Mouse (Mus musculus): Measurements from ENCODE around the gene Atp5mpl. TPM values are rescaled to one million over a fixed set of nuclear protein-coding genes. Genes with fewer than 3 reads are reported as not detected.

Gene Atp5mpl
- total and polyA plus RNA-seq, 3 experiments: 224 to 1,158 (median 461) TPM

- no peak for TF ChIP-seq POLR2AphosphoS5 (IDR thresholded peaks at IDR 0.05; ENCODE audit: borderline replicate concordance, low read depth, low read length)
- no peak for TF ChIP-seq MXI1 (IDR thresholded peaks at IDR 0.05; ENCODE audit: low read depth, low read length)
- no peak for TF ChIP-seq ELF1 (IDR thresholded peaks at IDR 0.05; ENCODE audit: low read depth, low read length)
- no peak for TF ChIP-seq KAT2A (conservative IDR thresholded peaks at IDR 0.05; ENCODE audit: low read depth, low read length)
- no peak for TF ChIP-seq ZNF384 (IDR thresholded peaks at IDR 0.05; ENCODE audit: low read depth, low read length)
- TF ChIP-seq MYC (IDR thresholded peaks at IDR 0.05; ENCODE audit: low read depth, low read length): no peak
- TF ChIP-seq ZKSCAN1 (IDR thresholded peaks at IDR 0.05; ENCODE audit: low read depth, low read length): no peak
- no peak for TF ChIP-seq NELFE (IDR thresholded peaks at IDR 0.05; ENCODE audit: low read depth, low read length)
- no peak for DNase-seq (ENCODE audit: low read depth, low spot score)
- Histone ChIP-seq H3K27ac (ENCODE audit: control insufficient read depth, low read depth, low read length) (no peak overlapping the region), H3K36me3 (ENCODE audit: control insufficient read depth in 1 of 2, insufficient read depth in 2 of 2, low read length in 2 of 2) (peaks cover 0 to 12% of the 10 kb centered on the region in 2 experiments; a peak in 2 of 4 replicates), H3K4me3 (ENCODE audit: control insufficient read depth in 1 of 2, insufficient read depth in 1 of 2, low read depth in 2 of 2, low read length in 2 of 2) (no peak overlapping the region), H3K9ac (ENCODE audit: control insufficient read depth, low read depth, low read length, poor library complexity, severe bottlenecking) (no peak overlapping the region), H3K9me3 (replicated peaks; ENCODE audit: insufficient read depth, low read length) (no peaks in the 10 kb centered on the region), H3K27me3 (ENCODE audit: control insufficient read depth in 1 of 2, insufficient read depth in 2 of 2, low read length in 2 of 2) (no peaks in the 10 kb centered on the region), H3K4me1 (ENCODE audit: control insufficient read depth in 1 of 2, insufficient read depth in 2 of 2, low read length in 2 of 2) (peaks cover 0 to 3% of the 10 kb centered on the region in 2 experiments; a peak in 1 of 4 replicates), H3K79me2 (ENCODE audit: control insufficient read depth, insufficient read depth, low read length, poor library complexity) (no peaks in the 10 kb centered on the region)
These were observed 10.6 kb downstream of the Atp5mpl start for GRCm38 (mm10) chr12:111956173-111956572.

GRCm38 (mm10) chr12:111951701-111952100 lies 15.1 kb downstream of the Atp5mpl start:
- TF ChIP-seq ZKSCAN1 (IDR thresholded peaks at IDR 0.05; ENCODE audit: low read depth, low read length) (no peak), JUND (IDR thresholded peaks at IDR 0.05; ENCODE audit: low read depth, low read length) (no peak), EP300 (IDR thresholded peaks at IDR 0.05; ENCODE audit: low read depth in 1 of 2, low read length in 2 of 2) (no peak), RCOR1 (IDR thresholded peaks at IDR 0.05; ENCODE audit: low read depth, low read length) (no peak), MXI1 (IDR thresholded peaks at IDR 0.05; ENCODE audit: low read depth, low read length) (no peak), KAT2A (conservative IDR thresholded peaks at IDR 0.05; ENCODE audit: low read depth, low read length) (no peak), BHLHE40 (IDR thresholded peaks at IDR 0.05; ENCODE audit: borderline replicate concordance, low read depth, low read length) (no peak), E2F4 (IDR thresholded peaks at IDR 0.05; ENCODE audit: borderline replicate concordance, low read depth, low read length) (no peak), ELF1 (IDR thresholded peaks at IDR 0.05; ENCODE audit: low read depth, low read length) (no peak), TBP (IDR thresholded peaks at IDR 0.05; ENCODE audit: low read depth, low read length) (no peak), MYC (IDR thresholded peaks at IDR 0.05; ENCODE audit: low read depth, low read length) (no peak), RAD21 (IDR thresholded peaks at IDR 0.05; ENCODE audit: low read depth, low read length) (no peak), ZC3H11A (IDR thresholded peaks at IDR 0.05; ENCODE audit: low read depth, low read length) (no peak), ETS1 (IDR thresholded peaks at IDR 0.05; ENCODE audit: low read depth, low read length) (no peak), UBTF (IDR thresholded peaks at IDR 0.05; ENCODE audit: borderline replicate concordance, insufficient read depth, low read depth, low read length) (no peak), TCF12 (IDR thresholded peaks at IDR 0.05; ENCODE audit: low read depth, low read length) (no peak), ZMIZ1 (IDR thresholded peaks at IDR 0.05; ENCODE audit: low read depth, low read length) (no peak)
- no peak overlapping the region for H3K4me3 ChIP-seq (ENCODE audit: control insufficient read depth in 1 of 2, insufficient read depth in 1 of 2, low read depth in 2 of 2, low read length in 2 of 2)
- no peak overlapping the region for H3K9ac ChIP-seq (ENCODE audit: control insufficient read depth, low read depth, low read length, poor library complexity, severe bottlenecking)
- peaks cover 0 to 5% of the 10 kb centered on the region in 2 experiments; a peak in 2 of 4 replicates for H3K4me1 ChIP-seq (ENCODE audit: control insufficient read depth in 1 of 2, insufficient read depth in 2 of 2, low read length in 2 of 2)
- H3K9me3 ChIP-seq (replicated peaks; ENCODE audit: insufficient read depth, low read length): no peaks in the 10 kb centered on the region
- no peak for DNase-seq (ENCODE audit: low read depth, low spot score)
- H3K79me2 ChIP-seq (ENCODE audit: control insufficient read depth, insufficient read depth, low read length, poor library complexity): no peaks in the 10 kb centered on the region
- H3K27ac ChIP-seq (ENCODE audit: control insufficient read depth, low read depth, low read length): no peak overlapping the region
- H3K36me3 ChIP-seq (ENCODE audit: control insufficient read depth in 1 of 2, insufficient read depth in 2 of 2, low read length in 2 of 2): no peaks in the 10 kb centered on the region; a peak in 1 of 4 replicates
- no peaks in the 10 kb centered on the region for H3K27me3 ChIP-seq (ENCODE audit: control insufficient read depth in 1 of 2, insufficient read depth in 2 of 2, low read length in 2 of 2)

Data from MEL (cell line).